Mouse (Mus musculus): ENCODE measurements around the gene Smim15. TPM values are rescaled to one million over a fixed set of nuclear protein-coding genes. Genes with fewer than 3 reads are reported as not detected.

Gene Smim15
- polyA plus RNA-seq, 1 experiment from 2014 or later = 26.5 TPM

DNA sequence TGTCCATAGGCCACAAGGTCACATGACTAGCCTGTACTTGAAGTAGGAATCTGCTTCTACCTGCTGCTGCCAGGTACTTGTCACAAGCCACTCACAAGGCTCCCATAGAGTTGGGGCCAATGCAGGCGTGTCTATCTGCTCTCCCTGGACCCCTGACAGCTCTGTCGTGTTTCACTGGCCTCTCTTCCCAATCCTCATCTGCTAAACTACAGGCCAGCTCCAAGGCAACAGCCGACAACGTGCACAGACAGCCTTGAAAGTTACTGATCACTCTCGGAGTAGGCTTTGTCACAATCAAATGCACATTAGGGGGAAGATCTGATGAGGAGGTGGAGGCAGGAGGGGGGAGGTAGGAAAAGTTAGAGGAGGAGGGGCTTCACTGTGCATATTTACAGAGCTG, 18.7 kb downstream of the Smim15 start:
- no peak overlapping the region for H3K4me3 ChIP-seq
- no peak for ATAC-seq (ENCODE audit: insufficient number of reproducible peaks, low FRiP score)
- 65% methylated on average over 5 of the region's 5 CpGs for WGBS
- H3K36me3 ChIP-seq = no peaks in the 10 kb centered on the region
- no peak overlapping the region for H3K9ac ChIP-seq
- H3K4me2 ChIP-seq = no peak overlapping the region
- no peaks in the 10 kb centered on the region for H3K27me3 ChIP-seq (replicated peaks)
- no peak overlapping the region for H3K27ac ChIP-seq (ENCODE audit: poor library complexity, severe bottlenecking)
- no peaks in the 10 kb centered on the region for H3K9me3 ChIP-seq (replicated peaks)
- H3K4me1 ChIP-seq (replicated peaks) = no peaks in the 10 kb centered on the region

DNA sequence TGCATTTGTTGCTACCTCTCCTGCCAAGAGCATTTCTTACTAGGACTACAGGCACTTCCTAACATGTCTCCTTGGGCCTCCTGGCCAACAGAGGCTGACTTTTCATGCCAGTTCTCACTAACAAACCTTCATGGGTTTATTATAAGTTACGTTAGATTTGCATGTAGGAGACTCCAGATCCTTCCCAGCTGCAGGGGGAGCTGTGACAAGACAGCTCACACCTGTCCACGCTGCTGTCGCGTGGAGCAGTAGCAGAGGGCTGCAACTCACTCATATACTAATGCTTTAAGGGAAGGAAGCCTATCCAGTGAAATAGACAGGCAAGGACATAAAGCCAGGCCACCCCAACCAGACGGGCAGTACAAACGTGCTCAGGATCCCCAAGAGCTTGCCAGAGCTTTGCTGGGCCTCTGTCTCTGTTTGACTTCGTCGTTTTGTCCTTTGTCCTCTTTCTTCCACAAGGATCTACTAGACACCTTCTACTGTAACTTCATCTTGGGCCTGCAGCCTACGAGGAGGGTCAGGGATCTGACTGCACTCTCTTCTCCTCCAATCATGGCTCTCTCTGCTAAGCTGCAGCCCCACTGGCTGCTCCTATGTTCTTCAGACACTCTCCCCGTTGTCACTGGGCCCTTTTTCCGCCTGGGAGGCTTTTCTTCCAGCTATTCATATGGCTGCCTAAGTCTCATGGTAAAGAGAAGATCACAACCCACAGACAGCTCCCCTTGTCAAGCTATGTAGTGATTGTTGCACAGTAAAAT, 19.3 kb downstream of the Smim15 start:
- no peaks in the 10 kb centered on the region for H3K27me3 ChIP-seq (replicated peaks)
- WGBS = 80% methylated on average over 11 of the region's 11 CpGs
- ATAC-seq (ENCODE audit: insufficient number of reproducible peaks, low FRiP score) = no peak

DNA sequence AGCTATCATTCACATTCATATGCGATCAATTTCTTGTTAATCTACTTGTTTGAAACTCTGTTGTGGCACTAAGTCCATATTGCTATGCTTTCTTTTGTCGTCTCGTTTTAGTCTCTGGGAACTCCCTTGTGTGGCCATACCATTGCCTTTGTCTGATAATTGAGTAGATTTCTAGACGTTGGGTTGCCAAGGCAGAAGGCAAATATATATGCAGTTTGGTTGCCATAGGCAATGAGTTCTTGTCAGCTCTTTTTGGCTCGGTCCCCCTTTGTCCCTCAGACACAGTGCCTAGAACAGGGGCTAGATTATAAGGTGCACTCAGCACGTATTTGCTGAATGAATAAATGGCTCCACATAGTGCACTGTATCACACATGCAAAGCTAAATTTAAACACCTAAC, 20.1 kb downstream of the Smim15 start:
- H3K27me3 ChIP-seq (replicated peaks) = no peaks in the 10 kb centered on the region
- H3K4me3 ChIP-seq = no peak overlapping the region
- no peak for ATAC-seq (ENCODE audit: insufficient number of reproducible peaks, low FRiP score)
- no peaks in the 10 kb centered on the region for H3K9me3 ChIP-seq (replicated peaks)
- no peaks in the 10 kb centered on the region for H3K4me1 ChIP-seq (replicated peaks)
- H3K4me2 ChIP-seq = no peak overlapping the region
- no peak overlapping the region for H3K27ac ChIP-seq (ENCODE audit: poor library complexity, severe bottlenecking)
- no peaks in the 10 kb centered on the region for H3K36me3 ChIP-seq
- 83% methylated on average over 6 of the region's 6 CpGs for WGBS
- H3K9ac ChIP-seq = no peak overlapping the region

More for the DNA sequence above, 19.3 kb downstream of the Smim15 start:
- Histone ChIP-seq H3K4me1 (replicated peaks) (no peaks in the 10 kb centered on the region), H3K27ac (ENCODE audit: poor library complexity, severe bottlenecking) (no peak overlapping the region), H3K36me3 (no peaks in the 10 kb centered on the region), H3K4me3 (no peak overlapping the region), H3K4me2 (no peak overlapping the region), H3K9ac (no peak overlapping the region), H3K9me3 (replicated peaks) (no peaks in the 10 kb centered on the region)

DNA sequence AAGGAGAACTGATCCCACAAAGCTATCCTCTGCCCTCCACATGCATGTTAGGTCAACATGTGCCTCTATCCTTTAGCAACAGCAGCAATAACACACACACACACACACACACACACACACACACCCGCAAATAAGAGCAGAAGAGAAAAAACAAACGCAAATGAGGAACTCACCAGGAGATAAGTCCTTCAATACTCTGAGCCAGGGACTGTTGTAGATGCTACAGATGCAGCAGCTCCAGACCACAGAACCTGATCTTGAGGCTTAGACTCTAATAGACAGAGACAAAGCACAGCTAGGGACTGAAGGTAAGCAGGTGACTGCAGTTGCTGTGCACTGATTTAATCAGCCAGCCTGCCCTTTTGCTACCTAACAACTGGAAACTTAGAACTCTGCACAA, 21.8 kb downstream of the Smim15 start:
- Histone ChIP-seq H3K4me1 (replicated peaks) (no peaks in the 10 kb centered on the region), H3K27me3 (replicated peaks) (no peaks in the 10 kb centered on the region), H3K9me3 (replicated peaks) (no peaks in the 10 kb centered on the region), H3K27ac (ENCODE audit: poor library complexity, severe bottlenecking) (no peak overlapping the region), H3K4me2 (no peak overlapping the region), H3K9ac (no peak overlapping the region), H3K4me3 (no peak overlapping the region), H3K36me3 (no peaks in the 10 kb centered on the region)
- WGBS = 56% methylated on average over 2 of the region's 2 CpGs
- ATAC-seq (ENCODE audit: insufficient number of reproducible peaks, low FRiP score) = no peak

DNA sequence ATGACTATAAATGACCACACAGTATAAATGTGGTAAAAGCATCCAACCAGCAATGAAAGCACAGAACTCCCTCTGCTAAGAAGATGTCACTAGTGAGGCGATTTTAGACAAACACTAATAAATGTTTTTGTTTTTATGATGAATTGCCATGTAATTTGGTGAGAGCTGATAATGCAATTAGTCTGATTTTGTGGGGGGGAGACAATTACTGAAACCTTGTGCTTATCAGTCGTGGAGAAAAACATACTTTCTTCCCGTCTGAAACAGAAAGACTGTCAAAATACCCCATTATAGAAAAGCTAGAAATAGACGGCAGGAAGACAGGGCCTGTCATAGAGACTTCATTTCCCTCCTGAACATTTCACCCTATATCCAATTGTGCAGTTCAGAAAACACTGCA, 24.9 kb downstream of the Smim15 start:
- H3K4me2 ChIP-seq = no peak overlapping the region
- H3K36me3 ChIP-seq = no peaks in the 10 kb centered on the region
- no peak overlapping the region for H3K27ac ChIP-seq (ENCODE audit: poor library complexity, severe bottlenecking)
- 46% methylated on average over 4 of the region's 4 CpGs for WGBS
- H3K9me3 ChIP-seq (replicated peaks) = no peaks in the 10 kb centered on the region
- H3K9ac ChIP-seq = no peak overlapping the region
- no peak overlapping the region for H3K4me3 ChIP-seq
- H3K27me3 ChIP-seq (replicated peaks) = no peaks in the 10 kb centered on the region
- H3K4me1 ChIP-seq (replicated peaks) = no peaks in the 10 kb centered on the region
- ATAC-seq (ENCODE audit: insufficient number of reproducible peaks, low FRiP score) = no peak

DNA sequence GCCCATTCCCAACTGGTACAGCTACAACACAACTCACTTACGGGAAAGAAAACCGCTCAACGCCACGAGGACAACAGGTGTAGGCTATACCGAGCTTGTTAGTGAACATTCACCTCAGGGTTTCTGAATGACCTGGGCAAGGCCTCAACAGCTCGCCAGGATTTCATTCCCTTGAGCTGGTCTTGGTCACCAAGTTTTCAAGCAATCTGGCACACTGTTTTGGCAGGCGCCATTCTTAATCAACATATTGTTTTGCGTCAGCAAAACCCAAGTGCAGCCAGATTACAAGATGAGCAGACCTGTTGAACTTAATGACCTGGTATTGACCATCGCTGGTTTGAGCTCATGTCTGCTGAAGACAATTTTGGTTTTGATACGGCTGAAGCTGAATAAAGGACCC, 25.9 kb downstream of the Smim15 start:
- no peak for ATAC-seq (ENCODE audit: insufficient number of reproducible peaks, low FRiP score)

DNA sequence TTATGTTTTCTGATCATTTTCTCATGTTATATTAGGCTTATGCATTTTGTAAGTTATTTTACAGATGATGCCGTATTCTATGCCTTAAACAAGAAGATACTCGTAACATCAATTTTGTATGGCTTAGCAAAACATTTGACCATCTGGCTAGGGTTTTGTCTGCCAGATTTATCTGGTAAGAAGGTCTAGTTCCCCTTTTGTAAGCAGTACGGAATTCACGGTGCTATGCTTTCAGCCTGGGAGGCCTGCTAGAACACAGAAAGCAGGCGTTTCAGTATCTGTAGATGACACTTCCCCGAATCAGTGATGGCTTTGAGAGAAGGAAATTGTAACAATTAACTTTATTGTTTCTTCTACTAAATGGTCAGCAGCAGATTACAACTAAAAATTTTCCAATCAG, 33.2 kb downstream of the Smim15 start:
- WGBS = 68% methylated on average over 6 of the region's 6 CpGs

More for the DNA sequence above, 25.9 kb downstream of the Smim15 start:
- Histone ChIP-seq H3K4me2 (no peak overlapping the region), H3K36me3 (no peaks in the 10 kb centered on the region), H3K4me3 (no peak overlapping the region), H3K9me3 (replicated peaks) (no peaks in the 10 kb centered on the region), H3K9ac (no peak overlapping the region), H3K27ac (ENCODE audit: poor library complexity, severe bottlenecking) (no peak overlapping the region), H3K27me3 (replicated peaks) (no peaks in the 10 kb centered on the region), H3K4me1 (replicated peaks) (no peaks in the 10 kb centered on the region)
- WGBS = 92% methylated on average over 10 of the region's 10 CpGs

DNA sequence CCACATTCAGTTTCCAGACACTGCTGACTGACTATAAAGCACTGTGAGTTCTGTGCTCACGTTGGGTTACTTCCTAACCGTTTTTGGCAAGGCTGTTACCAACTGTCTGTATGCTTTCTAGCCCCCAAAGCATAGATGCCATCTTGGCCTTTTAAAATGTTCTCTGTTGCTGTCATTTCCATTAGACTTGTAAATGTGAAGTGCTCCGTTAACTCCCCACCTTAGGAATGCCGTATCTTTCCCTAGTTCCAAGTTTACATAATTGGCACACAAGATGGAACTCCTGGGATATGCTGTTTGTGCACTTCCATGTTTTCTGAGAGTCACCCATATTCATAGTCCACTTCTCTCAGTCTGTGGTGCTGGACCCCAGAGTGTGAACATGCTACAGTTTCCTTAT, 33.7 kb downstream of the Smim15 start:
- Histone ChIP-seq H3K4me2 (no peak overlapping the region), H3K36me3 (no peaks in the 10 kb centered on the region), H3K9me3 (replicated peaks) (no peaks in the 10 kb centered on the region), H3K27me3 (replicated peaks) (no peaks in the 10 kb centered on the region), H3K4me3 (no peak overlapping the region), H3K27ac (ENCODE audit: poor library complexity, severe bottlenecking) (no peak overlapping the region), H3K9ac (no peak overlapping the region), H3K4me1 (replicated peaks) (no peaks in the 10 kb centered on the region)
- no peak for ATAC-seq (ENCODE audit: insufficient number of reproducible peaks, low FRiP score)
- WGBS = 80% methylated on average over 4 of the region's 4 CpGs

More for the DNA sequence above, 33.2 kb downstream of the Smim15 start:
- Histone ChIP-seq H3K36me3 (no peaks in the 10 kb centered on the region), H3K4me2 (no peak overlapping the region), H3K4me1 (replicated peaks) (no peaks in the 10 kb centered on the region), H3K27me3 (replicated peaks) (no peaks in the 10 kb centered on the region), H3K27ac (ENCODE audit: poor library complexity, severe bottlenecking) (no peak overlapping the region), H3K9ac (no peak overlapping the region), H3K9me3 (replicated peaks) (no peaks in the 10 kb centered on the region), H3K4me3 (no peak overlapping the region)
- ATAC-seq (ENCODE audit: insufficient number of reproducible peaks, low FRiP score) = no peak

DNA sequence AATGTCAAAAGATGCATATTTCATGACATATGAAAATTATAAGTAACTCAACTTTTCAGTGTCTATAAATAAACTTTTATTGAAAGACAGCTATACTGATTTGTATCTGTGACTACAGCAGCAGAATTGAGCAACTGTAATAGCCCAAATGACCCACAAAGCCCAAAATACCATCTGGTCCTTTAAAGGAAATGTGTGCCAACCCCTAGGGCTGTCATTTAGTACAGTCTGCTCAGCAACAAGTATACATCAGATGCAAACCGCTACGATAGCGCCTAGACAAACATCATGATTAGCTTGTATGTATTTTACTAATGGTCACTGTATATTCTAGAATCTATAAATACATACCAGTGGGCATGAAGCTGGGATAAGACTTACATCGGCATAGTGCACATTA, 39.8 kb downstream of the Smim15 start:
- WGBS = 92% methylated on average over 4 of the region's 4 CpGs
- Histone ChIP-seq H3K36me3 (no peaks in the 10 kb centered on the region), H3K4me3 (no peak overlapping the region), H3K27me3 (replicated peaks) (no peaks in the 10 kb centered on the region), H3K4me2 (no peak overlapping the region), H3K27ac (ENCODE audit: poor library complexity, severe bottlenecking) (no peak overlapping the region), H3K9me3 (replicated peaks) (no peaks in the 10 kb centered on the region), H3K9ac (no peak overlapping the region), H3K4me1 (replicated peaks) (no peaks in the 10 kb centered on the region)
- ATAC-seq (ENCODE audit: insufficient number of reproducible peaks, low FRiP score) = no peak

DNA sequence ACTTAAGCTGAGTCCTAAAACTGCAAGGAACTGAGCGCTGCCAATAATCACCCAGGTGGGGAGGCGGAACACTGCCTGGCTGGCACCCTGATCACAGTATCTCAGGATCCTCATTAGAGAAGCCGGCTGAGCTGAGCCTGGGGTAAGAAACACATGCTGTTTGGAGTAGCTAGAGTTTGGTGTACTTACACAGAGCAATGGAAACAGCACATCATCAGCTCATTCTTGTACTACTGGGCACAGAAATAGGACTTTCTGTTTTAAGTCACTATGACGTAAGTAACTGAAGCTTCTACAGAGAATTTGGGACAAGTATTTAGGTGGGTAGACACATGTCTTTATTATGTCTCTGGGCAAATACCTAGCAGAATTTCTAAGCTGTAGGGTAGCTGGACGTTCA, 41.8 kb downstream of the Smim15 start:
- H3K36me3 ChIP-seq = no peaks in the 10 kb centered on the region
- no peak overlapping the region for H3K27ac ChIP-seq (ENCODE audit: poor library complexity, severe bottlenecking)
- 77% methylated on average over 5 of the region's 5 CpGs for WGBS
- no peaks in the 10 kb centered on the region for H3K4me1 ChIP-seq (replicated peaks)
- H3K4me3 ChIP-seq = no peak overlapping the region
- H3K9me3 ChIP-seq (replicated peaks) = no peaks in the 10 kb centered on the region
- no peak for ATAC-seq (ENCODE audit: insufficient number of reproducible peaks, low FRiP score)
- no peak overlapping the region for H3K4me2 ChIP-seq
- no peaks in the 10 kb centered on the region for H3K27me3 ChIP-seq (replicated peaks)
- no peak overlapping the region for H3K9ac ChIP-seq

DNA sequence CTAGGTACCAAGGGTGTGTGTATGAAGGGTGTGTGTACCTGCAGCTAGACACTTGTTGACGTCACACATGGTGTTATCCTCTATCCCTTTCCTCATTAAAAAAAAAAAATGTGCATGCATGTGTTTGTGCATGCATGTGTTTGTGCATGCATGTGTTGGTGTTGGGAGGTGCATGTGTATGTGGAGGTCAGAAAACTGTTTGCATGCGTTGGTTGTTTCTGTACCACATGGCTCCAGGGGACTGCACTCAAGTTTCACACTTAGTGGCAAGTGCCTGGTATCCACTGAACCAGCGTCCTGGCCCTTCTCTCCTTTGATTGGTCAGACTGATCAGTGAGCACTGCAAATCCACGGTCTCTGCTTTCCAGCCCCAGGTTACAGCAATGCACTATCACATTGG, 42.5 kb downstream of the Smim15 start:
- Histone ChIP-seq H3K9me3 (replicated peaks) (no peaks in the 10 kb centered on the region), H3K36me3 (no peaks in the 10 kb centered on the region), H3K27ac (ENCODE audit: poor library complexity, severe bottlenecking) (no peak overlapping the region), H3K4me3 (no peak overlapping the region), H3K4me2 (no peak overlapping the region), H3K4me1 (replicated peaks) (no peaks in the 10 kb centered on the region), H3K9ac (no peak overlapping the region), H3K27me3 (replicated peaks) (no peaks in the 10 kb centered on the region)
- WGBS = 69% methylated on average over 4 of the region's 4 CpGs
- ATAC-seq (ENCODE audit: insufficient number of reproducible peaks, low FRiP score) = no peak

DNA sequence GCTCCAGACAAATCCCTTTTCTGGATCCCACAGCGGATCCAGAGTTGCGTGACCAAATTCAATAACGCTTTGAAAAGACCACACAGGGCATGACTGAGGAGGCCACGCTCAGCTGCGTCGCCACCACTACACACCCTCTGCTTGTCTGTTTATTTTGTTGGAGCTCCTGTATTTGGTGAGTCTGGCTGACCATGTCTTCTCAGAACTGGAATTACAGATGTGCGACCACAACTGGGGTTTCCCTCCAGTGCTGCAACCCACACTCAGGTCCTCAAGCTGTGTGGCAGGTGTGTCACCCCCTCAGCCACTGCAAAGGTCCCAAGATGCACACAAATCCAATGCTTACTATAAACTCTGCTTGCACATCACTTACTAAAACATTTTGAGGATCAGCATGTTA, 48.0 kb downstream of the Smim15 start:
- Histone ChIP-seq H3K27ac (ENCODE audit: poor library complexity, severe bottlenecking) (no peak overlapping the region), H3K27me3 (replicated peaks) (no peaks in the 10 kb centered on the region), H3K36me3 (no peaks in the 10 kb centered on the region), H3K9ac (no peak overlapping the region), H3K9me3 (replicated peaks) (no peaks in the 10 kb centered on the region), H3K4me1 (replicated peaks) (peaks cover 17% of the 10 kb centered on the region), H3K4me3 (no peak overlapping the region), H3K4me2 (no peak overlapping the region)
- 89% methylated on average over 7 of the region's 7 CpGs for WGBS
- ATAC-seq (ENCODE audit: insufficient number of reproducible peaks, low FRiP score) = no peak
